Mouse (Mus musculus): ENCODE data around the gene Kalrn. TPM values are rescaled to one million over a fixed set of nuclear protein-coding genes. Genes with fewer than 3 reads are reported as not detected.

The Kalrn gene
- polyA plus RNA-seq, 1 experiment: 43.0 TPM

GRCm38 (mm10) chr16:34538679-34539185, 34.6 kb downstream of the Kalrn start:
- Histone ChIP-seq H3K4me3 (ENCODE audit: low read depth, low read length) (no peak overlapping the region), H3K27ac (ENCODE audit: insufficient read depth, low read depth, low read length) (no peak overlapping the region), H3K4me1 (ENCODE audit: control insufficient read depth, insufficient read depth, insufficient read length, low read length) (no peaks in the 10 kb centered on the region), H3K36me3 (ENCODE audit: control insufficient read depth, insufficient read depth, low read length) (no peaks in the 10 kb centered on the region), H3K27me3 (ENCODE audit: control insufficient read depth, insufficient read depth, low read length) (no peaks in the 10 kb centered on the region)
- 71% methylated on average over 5 of the region's 5 CpGs for WGBS
- TF ChIP-seq CTCF (IDR thresholded peaks at IDR 0.05; ENCODE audit: extremely low read depth, insufficient read length, insufficient replicate concordance, low read depth, low read length) (no peak), POLR2A (IDR thresholded peaks at IDR 0.05; ENCODE audit: low read depth, low read length) (no peak)

DNA sequence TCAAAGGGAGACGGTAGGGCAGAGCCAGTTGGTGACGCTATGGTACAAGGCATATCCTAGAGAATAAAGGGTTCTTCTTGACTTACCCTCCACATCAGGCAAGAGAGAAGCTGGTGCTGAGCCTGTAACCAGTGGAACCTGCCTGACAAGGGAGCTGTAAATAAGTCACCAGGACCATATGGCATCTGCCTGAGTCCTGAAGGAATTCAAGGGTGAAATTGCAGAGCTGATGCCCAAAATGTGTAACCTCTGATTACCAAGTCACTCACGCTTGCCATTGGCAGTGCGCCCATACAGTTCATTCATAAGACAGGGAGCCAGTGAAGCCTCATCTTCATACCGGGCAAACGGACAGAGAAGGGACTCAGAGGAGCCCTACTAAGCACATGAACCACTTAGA, 37.0 kb downstream of the Kalrn start:
- TF ChIP-seq CTCF (IDR thresholded peaks at IDR 0.05; ENCODE audit: extremely low read depth, insufficient read length, insufficient replicate concordance, low read depth, low read length) (no peak), POLR2A (IDR thresholded peaks at IDR 0.05; ENCODE audit: low read depth, low read length) (no peak)
- H3K4me1 ChIP-seq (ENCODE audit: control insufficient read depth, insufficient read depth, insufficient read length, low read length): no peaks in the 10 kb centered on the region
- H3K27ac ChIP-seq (ENCODE audit: insufficient read depth, low read depth, low read length): no peak overlapping the region
- H3K4me3 ChIP-seq (ENCODE audit: low read depth, low read length): no peak overlapping the region
- no peaks in the 10 kb centered on the region for H3K36me3 ChIP-seq (ENCODE audit: control insufficient read depth, insufficient read depth, low read length)
- H3K27me3 ChIP-seq (ENCODE audit: control insufficient read depth, insufficient read depth, low read length): no peaks in the 10 kb centered on the region
- 65% methylated on average over 6 of the region's 6 CpGs for WGBS

DNA sequence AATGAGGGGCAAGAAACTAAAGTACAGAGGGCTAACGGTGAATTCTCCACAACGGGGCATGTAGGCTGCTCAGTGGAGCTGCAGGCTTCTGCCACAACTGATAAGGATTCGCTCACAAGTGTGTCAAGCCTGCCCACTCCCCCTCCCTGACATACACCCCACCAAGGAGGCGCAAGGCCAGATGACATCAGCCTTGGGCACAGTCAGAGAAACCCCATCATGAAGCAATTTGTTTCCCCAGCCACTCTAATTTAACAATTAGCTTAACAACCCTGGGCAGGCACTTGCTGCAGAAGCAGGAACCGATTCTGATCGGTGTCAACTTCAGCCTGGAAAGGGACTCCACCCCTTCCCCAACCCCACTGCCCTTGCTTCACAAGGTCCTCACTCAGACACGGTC, 38.2 kb downstream of the Kalrn start:
- H3K27me3 ChIP-seq (ENCODE audit: control insufficient read depth, insufficient read depth, low read length): no peaks in the 10 kb centered on the region
- no peaks in the 10 kb centered on the region for H3K36me3 ChIP-seq (ENCODE audit: control insufficient read depth, insufficient read depth, low read length)
- no peak overlapping the region for H3K4me3 ChIP-seq (ENCODE audit: low read depth, low read length)
- no peak overlapping the region for H3K27ac ChIP-seq (ENCODE audit: insufficient read depth, low read depth, low read length)
- no peaks in the 10 kb centered on the region for H3K4me1 ChIP-seq (ENCODE audit: control insufficient read depth, insufficient read depth, insufficient read length, low read length)
- 27% methylated on average over 7 of the region's 7 CpGs for WGBS
- TF ChIP-seq CTCF (IDR thresholded peaks at IDR 0.05; ENCODE audit: extremely low read depth, insufficient read length, insufficient replicate concordance, low read depth, low read length) (no peak), POLR2A (IDR thresholded peaks at IDR 0.05; ENCODE audit: low read depth, low read length) (no peak)

DNA sequence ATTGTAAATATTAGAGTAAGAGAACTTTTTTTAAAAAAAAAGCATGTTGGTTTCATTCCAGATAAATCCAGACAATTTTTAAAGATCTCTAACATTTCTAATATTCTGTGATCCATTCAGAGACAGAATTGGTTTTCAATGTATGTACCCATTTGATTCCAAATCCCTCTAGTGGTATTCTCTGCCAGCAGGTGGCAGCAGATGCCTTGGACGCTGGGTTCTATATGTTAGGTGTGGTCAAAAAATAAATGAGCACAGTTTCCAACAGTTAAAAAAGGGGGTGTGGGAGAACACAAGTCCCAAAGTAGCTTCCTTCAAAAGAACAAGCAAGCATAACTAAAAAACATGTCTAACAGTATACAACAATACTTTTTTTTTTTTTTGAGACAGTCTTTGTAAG, 41.8 kb downstream of the Kalrn start:
- no peak for TF ChIP-seq POLR2A (IDR thresholded peaks at IDR 0.05; ENCODE audit: low read depth, low read length)
- peak; percentile 25; the same call in 1 of the 2 replicates for TF ChIP-seq CTCF (IDR thresholded peaks at IDR 0.05; ENCODE audit: extremely low read depth, insufficient read length, insufficient replicate concordance, low read depth, low read length)
- no peaks in the 10 kb centered on the region for H3K27me3 ChIP-seq (ENCODE audit: control insufficient read depth, insufficient read depth, low read length)
- no peaks in the 10 kb centered on the region; the same call in 1 of the 2 replicates for H3K4me1 ChIP-seq (ENCODE audit: control insufficient read depth, insufficient read depth, insufficient read length, low read length)
- H3K36me3 ChIP-seq (ENCODE audit: control insufficient read depth, insufficient read depth, low read length): no peaks in the 10 kb centered on the region
- no peak overlapping the region for H3K27ac ChIP-seq (ENCODE audit: insufficient read depth, low read depth, low read length)
- H3K4me3 ChIP-seq (ENCODE audit: low read depth, low read length): no peak overlapping the region
- 3% methylated on average over 1 of the region's 1 CpGs for WGBS

DNA sequence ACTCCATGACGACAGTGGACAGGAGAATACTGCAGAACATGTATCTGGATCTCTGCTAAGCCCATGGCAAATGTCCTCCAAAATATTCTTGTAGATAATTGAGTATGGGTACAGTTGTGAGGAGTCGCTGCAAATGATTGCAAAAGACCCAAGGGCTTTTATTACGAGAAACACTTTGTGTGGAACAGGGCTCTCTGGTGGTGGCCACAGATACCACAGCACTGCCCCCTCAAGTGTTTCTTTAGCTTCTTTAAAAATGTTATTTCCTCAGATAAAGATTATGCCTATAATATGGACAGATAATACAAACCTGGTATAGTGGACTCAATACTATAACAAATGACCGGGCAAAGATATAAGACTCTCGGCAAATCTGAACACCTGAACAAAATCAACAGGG, 43.3 kb downstream of the Kalrn start:
- no peak overlapping the region for H3K4me3 ChIP-seq (ENCODE audit: low read depth, low read length)
- H3K27ac ChIP-seq (ENCODE audit: insufficient read depth, low read depth, low read length): no peak overlapping the region
- H3K36me3 ChIP-seq (ENCODE audit: control insufficient read depth, insufficient read depth, low read length): no peaks in the 10 kb centered on the region
- no peaks in the 10 kb centered on the region for H3K27me3 ChIP-seq (ENCODE audit: control insufficient read depth, insufficient read depth, low read length)
- TF ChIP-seq CTCF (IDR thresholded peaks at IDR 0.05; ENCODE audit: extremely low read depth, insufficient read length, insufficient replicate concordance, low read depth, low read length): no peak
- no peak for TF ChIP-seq POLR2A (IDR thresholded peaks at IDR 0.05; ENCODE audit: low read depth, low read length)
- WGBS: 76% methylated on average over 5 of the region's 5 CpGs
- H3K4me1 ChIP-seq (ENCODE audit: control insufficient read depth, insufficient read depth, insufficient read length, low read length): no peaks in the 10 kb centered on the region; the same call in 1 of the 2 replicates

- no peaks in the 10 kb centered on the region; the same call in 1 of the 2 replicates for H3K4me1 ChIP-seq (ENCODE audit: control insufficient read depth, insufficient read depth, insufficient read length, low read length)
- no peaks in the 10 kb centered on the region for H3K27me3 ChIP-seq (ENCODE audit: control insufficient read depth, insufficient read depth, low read length)
- TF ChIP-seq CTCF (IDR thresholded peaks at IDR 0.05; ENCODE audit: extremely low read depth, insufficient read length, insufficient replicate concordance, low read depth, low read length): no peak
- no peak for TF ChIP-seq POLR2A (IDR thresholded peaks at IDR 0.05; ENCODE audit: low read depth, low read length)
- H3K4me3 ChIP-seq (ENCODE audit: low read depth, low read length): no peak overlapping the region
- WGBS: 31% methylated on average over 5 of the region's 5 CpGs
- H3K27ac ChIP-seq (ENCODE audit: insufficient read depth, low read depth, low read length): no peak overlapping the region
- no peaks in the 10 kb centered on the region for H3K36me3 ChIP-seq (ENCODE audit: control insufficient read depth, insufficient read depth, low read length)
These were observed 44.9 kb downstream of the Kalrn start for GRCm38 (mm10) chr16:34528234-34528983.

GRCm38 (mm10) chr16:34526378-34526777, 47.0 kb downstream of the Kalrn start:
- Histone ChIP-seq H3K4me1 (ENCODE audit: control insufficient read depth, insufficient read depth, insufficient read length, low read length) (no peaks in the 10 kb centered on the region; the same call in 1 of the 2 replicates), H3K4me3 (ENCODE audit: low read depth, low read length) (no peak overlapping the region), H3K27ac (ENCODE audit: insufficient read depth, low read depth, low read length) (no peak overlapping the region), H3K36me3 (ENCODE audit: control insufficient read depth, insufficient read depth, low read length) (no peaks in the 10 kb centered on the region), H3K27me3 (ENCODE audit: control insufficient read depth, insufficient read depth, low read length) (no peaks in the 10 kb centered on the region)
- 63% methylated on average over 7 of the region's 7 CpGs for WGBS
- TF ChIP-seq CTCF (IDR thresholded peaks at IDR 0.05; ENCODE audit: extremely low read depth, insufficient read length, insufficient replicate concordance, low read depth, low read length) (no peak), POLR2A (IDR thresholded peaks at IDR 0.05; ENCODE audit: low read depth, low read length) (no peak)
